Mouse (Mus musculus) myocyte (in vitro differentiated cells): ENCODE data around the gene Eif4g3.

Experiments
- POLR2A ChIP-seq: IDR thresholded peaks from one replicate; pipeline ENCODE4 v1.6.1; 2011; ENCODE audit warnings: low read depth, mild to moderate bottlenecking, control low read depth, moderate library complexity; ENCODE audit not compliant: insufficient read length
- TCF12 ChIP-seq: IDR thresholded peaks from one replicate; pipeline ENCODE4 v1.6.1; 2011; ENCODE audit warnings: mild to moderate bottlenecking, control low read depth; ENCODE audit not compliant: poor library complexity, insufficient read depth, severe bottlenecking
- TCF3 ChIP-seq: IDR thresholded peaks from one replicate; pipeline ENCODE4 v1.6.1; 2011; ENCODE audit warnings: low read depth, control low read depth; ENCODE audit not compliant: insufficient read length

GRCm38 (mm10) chr4:138184573-138184981, 191.8 kb downstream of the Eif4g3 start:
- no peak for TF ChIP-seq TCF3
- TF ChIP-seq TCF12: no peak
- no peak for TF ChIP-seq POLR2A
